Mouse (Mus musculus) heart, adult 2 months (tissue): ENCODE measurements around the gene Clip2.
A peak's percentile ranks its signal among the peaks of the same experiment; 100 is the strongest.

ENCODE experiments used
- CTCF ChIP-seq: fragments of 200-600 bp; IDR thresholded peaks from 2 replicates; pipeline ENCODE4 v1.8.1; 2022; ENCODE audit warnings: antibody characterized with exemption, mild to moderate bottlenecking, moderate library complexity
- EP300 ChIP-seq: fragments of 200-500 bp; IDR thresholded peaks from 2 replicates; pipeline ENCODE4 v1.6.1; 2011; ENCODE audit warnings: low read depth, low read length, control low read depth; ENCODE audit not compliant: insufficient read depth
- POLR2A ChIP-seq: fragments of 200-500 bp; IDR thresholded peaks from 2 replicates; pipeline ENCODE4 v1.6.1; 2011; ENCODE audit warnings: mild to moderate bottlenecking, low read depth, low read length, control low read depth; ENCODE audit not compliant: insufficient read depth

GRCm38 (mm10) chr5:134459096-134459495 lies 93.1 kb downstream of the Clip2 start:
- TF ChIP-seq CTCF (peak; percentile 29), POLR2A (no peak), EP300 (no peak)
